Mouse (Mus musculus) mouse trophoblast stem cell (cell line): Measurements from ENCODE around the gene Shisa4.
"Not testable (repeated sequence)": the region's sequence is repeated elsewhere in the genome, so short reads cannot be mapped to it uniquely, and the experiment has no call there.

Source experiments
- in situ Hi-C, 2 experiments: fragments of 300-500 bp; cut with MseI, MboI; formaldehyde crosslinking; loops; 2 replicates in 1 of 2; 3 replicates in 1 of 2; pipeline ENCODE4 v1.15.1; 2025

Gene Shisa4

GRCm38 (mm10) chr1:135374868-135375581 is at the start of gene Shisa4:
Gene Shisa4 (minus strand): TSS chr1:135375237.
- in situ Hi-C loops, result loop anchor here in 1 of 2 experiments (25.0 kb wide), 1 partner anchor 388 kb away; no protein-coding TSS in a partner anchor

- in situ Hi-C loops, result no loop called here
These were observed 47.7 kb upstream of the Shisa4 start for GRCm38 (mm10) chr1:135422772-135423171.

- in situ Hi-C loops, result no loop called here
These were observed 39.0 kb upstream of the Shisa4 start for GRCm38 (mm10) chr1:135413996-135414395.

GRCm38 (mm10) chr1:135412130-135412529 is 37.1 kb upstream of the Shisa4 start:
- in situ Hi-C loops, result no loop called here

- in situ Hi-C loops, result no loop called here
These were observed 35.9 kb upstream of the Shisa4 start for GRCm38 (mm10) chr1:135410967-135411366.

GRCm38 (mm10) chr1:135408973-135409372 is 33.9 kb upstream of the Shisa4 start:
- in situ Hi-C loops, result no loop called here

GRCm38 (mm10) chr1:135405356-135405755 is 30.3 kb upstream of the Shisa4 start:
- in situ Hi-C loops, result no loop called here

GRCm38 (mm10) chr1:135401452-135402110 is 26.5 kb upstream of the Shisa4 start:
- in situ Hi-C loops, result no loop called here

- in situ Hi-C loops, result no loop called here
These were observed 24.4 kb upstream of the Shisa4 start for GRCm38 (mm10) chr1:135399466-135399865.

- in situ Hi-C loops, result no loop called here
These were observed 10.1 kb upstream of the Shisa4 start for GRCm38 (mm10) chr1:135385161-135385560.

GRCm38 (mm10) chr1:135384171-135384570 is 9.1 kb upstream of the Shisa4 start:
- in situ Hi-C loops, result no loop called here

GRCm38 (mm10) chr1:135381560-135381959 is 6.5 kb upstream of the Shisa4 start:
- in situ Hi-C loops, result not testable (repeated sequence)

- in situ Hi-C loops, result no loop called here
These were observed 5.3 kb upstream of the Shisa4 start for GRCm38 (mm10) chr1:135380071-135380991.

- in situ Hi-C loops, result no loop called here
These were observed 4.0 kb upstream of the Shisa4 start for GRCm38 (mm10) chr1:135379048-135379447.

GRCm38 (mm10) chr1:135378576-135378975 is 3.5 kb upstream of the Shisa4 start:
- in situ Hi-C loops, result no loop called here

GRCm38 (mm10) chr1:135374175-135374867 is 716 bp downstream of the Shisa4 start:
- in situ Hi-C loops, result loop anchor here in 1 of 2 experiments (25.0 kb wide), 1 partner anchor 387 kb away; no protein-coding TSS in a partner anchor

GRCm38 (mm10) chr1:135373171-135373677 is 1.8 kb downstream of the Shisa4 start:
- in situ Hi-C loops, result loop anchor here in 1 of 2 experiments (25.0 kb wide), 1 partner anchor 386 kb away; no protein-coding TSS in a partner anchor

- in situ Hi-C loops, result loop anchor here (5.0 to 25.0 kb wide), 3 partner anchors 105 to 382 kb away; no protein-coding TSS in a partner anchor
These were observed 5.6 kb downstream of the Shisa4 start for GRCm38 (mm10) chr1:135369415-135369814.

- in situ Hi-C loops, result loop anchor here (5.0 to 25.0 kb wide), 3 partner anchors 104 to 382 kb away; no protein-coding TSS in a partner anchor
These were observed 6.1 kb downstream of the Shisa4 start for GRCm38 (mm10) chr1:135368982-135369381.

- in situ Hi-C loops, result loop anchor here (5.0 to 25.0 kb wide), 3 partner anchors 103 to 381 kb away; no protein-coding TSS in a partner anchor
These were observed 6.8 kb downstream of the Shisa4 start for GRCm38 (mm10) chr1:135368245-135368644.

- in situ Hi-C loops, result loop anchor here (5.0 to 25.0 kb wide), 3 partner anchors 103 to 380 kb away; no protein-coding TSS in a partner anchor
These were observed 7.4 kb downstream of the Shisa4 start for GRCm38 (mm10) chr1:135367595-135367994.
